Mouse (Mus musculus): ENCODE results near the gene Gsta3. TPM values are rescaled to one million over a fixed set of nuclear protein-coding genes. Genes with fewer than 3 reads are reported as not detected.
A peak's percentile ranks its signal among the peaks of the same experiment; 100 is the strongest.
"Not testable (repeated sequence)": the region's sequence is repeated elsewhere in the genome, so short reads cannot be mapped to it uniquely, and the experiment has no call there.

The Gsta3 gene
- polyA plus RNA-seq, 1 experiment, result 112 TPM

- DNase-seq (ENCODE audit: low spot score), result no peak
These were observed 12.9 kb downstream of the Gsta3 start for GRCm38 (mm10) chr1:21253303-21253650.

- no peak for DNase-seq (ENCODE audit: low spot score)
These were observed 13.5 kb downstream of the Gsta3 start for GRCm38 (mm10) chr1:21253856-21254255.

GRCm38 (mm10) chr1:21255625-21256345, 15.4 kb downstream of the Gsta3 start:
- no peak for DNase-seq (ENCODE audit: low spot score)

GRCm38 (mm10) chr1:21256391-21256790, 16.0 kb downstream of the Gsta3 start:
- DNase-seq (ENCODE audit: low spot score), result no peak

GRCm38 (mm10) chr1:21256871-21257270, 16.5 kb downstream of the Gsta3 start:
- no peak for DNase-seq (ENCODE audit: low spot score)

- DNase-seq (ENCODE audit: low spot score), result not testable (repeated sequence)
These were observed 19.6 kb downstream of the Gsta3 start for GRCm38 (mm10) chr1:21259981-21260380.

- no peak for DNase-seq (ENCODE audit: low spot score)
These were observed 22.0 kb downstream of the Gsta3 start for GRCm38 (mm10) chr1:21262401-21262800.

- DNase-seq (ENCODE audit: low spot score), result no peak
These were observed 23.6 kb downstream of the Gsta3 start for GRCm38 (mm10) chr1:21263986-21264385.

GRCm38 (mm10) chr1:21264747-21265146, 24.4 kb downstream of the Gsta3 start:
- no peak for DNase-seq (ENCODE audit: low spot score)

- DNase-seq (ENCODE audit: low spot score), result no peak
These were observed 26.4 kb downstream of the Gsta3 start for GRCm38 (mm10) chr1:21266766-21267165.

- not testable (repeated sequence) for DNase-seq (ENCODE audit: low spot score)
These were observed 27.1 kb downstream of the Gsta3 start for GRCm38 (mm10) chr1:21267466-21267865.

- peak; percentile 70 for DNase-seq (ENCODE audit: low spot score)
These were observed 31.1 kb downstream of the Gsta3 start for GRCm38 (mm10) chr1:21271343-21272055.

GRCm38 (mm10) chr1:21272056-21272431, 31.7 kb downstream of the Gsta3 start:
- no peak for DNase-seq (ENCODE audit: low spot score)

- DNase-seq (ENCODE audit: low spot score), result no peak
These were observed 32.7 kb downstream of the Gsta3 start for GRCm38 (mm10) chr1:21273091-21273490.

GRCm38 (mm10) chr1:21274437-21275040, 34.1 kb downstream of the Gsta3 start:
- DNase-seq (ENCODE audit: low spot score), result no peak

- not testable (repeated sequence) for DNase-seq (ENCODE audit: low spot score)
These were observed 35.0 kb downstream of the Gsta3 start for GRCm38 (mm10) chr1:21275366-21275765.

GRCm38 (mm10) chr1:21276158-21276557, 35.8 kb downstream of the Gsta3 start:
- not testable (repeated sequence) for DNase-seq (ENCODE audit: low spot score)

- DNase-seq (ENCODE audit: low spot score), result no peak
These were observed 39.9 kb downstream of the Gsta3 start for GRCm38 (mm10) chr1:21280306-21280705.

- DNase-seq (ENCODE audit: low spot score), result not testable (repeated sequence)
These were observed 44.3 kb downstream of the Gsta3 start for GRCm38 (mm10) chr1:21284644-21285043.

- DNase-seq (ENCODE audit: low spot score), result no peak
These were observed 51.0 kb downstream of the Gsta3 start for GRCm38 (mm10) chr1:21291394-21291793.

GRCm38 (mm10) chr1:21292590-21292989, 52.2 kb downstream of the Gsta3 start:
- DNase-seq (ENCODE audit: low spot score), result no peak

- no peak for DNase-seq (ENCODE audit: low spot score)
These were observed 55.8 kb downstream of the Gsta3 start for GRCm38 (mm10) chr1:21296169-21296568.

GRCm38 (mm10) chr1:21298114-21298513, 57.7 kb downstream of the Gsta3 start:
- DNase-seq (ENCODE audit: low spot score), result no peak

Measured in urinary bladder, adult 2 months (tissue).